Mouse (Mus musculus): ENCODE results near the gene Olfr466. TPM values are rescaled to one million over a fixed set of nuclear protein-coding genes. Genes with fewer than 3 reads are reported as not detected.

Gene Olfr466
- total RNA-seq (2012; rRNA removed): not detected in 2 replicates
- polyA plus RNA-seq (2012; ENCODE audit: insufficient read depth in 1 of 2, insufficient read length in 2 of 2, low read depth in 1 of 2, low replicate concordance in 2 of 2, missing spikeins in 1 of 2): not detected

DNA sequence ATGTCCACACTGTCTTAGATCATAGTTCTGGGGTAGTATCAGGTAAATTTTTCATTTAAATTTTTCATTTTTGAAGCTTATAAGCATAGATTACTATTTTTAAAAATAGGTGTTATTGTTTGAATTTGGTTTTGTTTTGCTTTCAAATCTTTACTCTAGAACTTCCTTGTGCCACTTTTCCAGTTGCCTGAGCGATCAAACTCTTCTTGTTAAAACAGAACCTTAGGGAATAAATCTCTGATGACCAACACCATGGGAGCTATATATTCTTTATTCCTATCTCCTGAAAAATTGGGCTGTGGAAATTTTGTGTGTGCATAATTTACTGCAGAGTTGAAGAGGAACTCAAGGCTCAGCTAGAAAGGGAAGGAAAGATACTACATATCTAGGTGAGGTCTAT, at the start of gene Olfr466:
Gene Olfr466 (plus strand): TSS at position 301 of the 400 bp plus-strand sequence.
- DNase-seq (ENCODE audit: low read depth, low spot score): no peak
- H3K79me2 ChIP-seq (ENCODE audit: control insufficient read depth, insufficient read depth, low read length, poor library complexity): no peaks in the 10 kb centered on the region
- no peaks in the 10 kb centered on the region for H3K27me3 ChIP-seq (ENCODE audit: control insufficient read depth in 1 of 2, insufficient read depth in 2 of 2, low read length in 2 of 2)
- H3K4me1 ChIP-seq (ENCODE audit: control insufficient read depth in 1 of 2, insufficient read depth in 2 of 2, low read length in 2 of 2): no peaks in the 10 kb centered on the region
- no peaks in the 10 kb centered on the region for H3K9me3 ChIP-seq (replicated peaks; ENCODE audit: insufficient read depth, low read length)
- no peak within 1 kb of the TSS for H3K27ac ChIP-seq (ENCODE audit: control insufficient read depth, low read depth, low read length)
- H3K36me3 ChIP-seq (ENCODE audit: control insufficient read depth in 1 of 2, insufficient read depth in 2 of 2, low read length in 2 of 2): no peaks in the 10 kb centered on the region
- no peak for TF ChIP-seq NELFE (IDR thresholded peaks at IDR 0.05; ENCODE audit: low read depth, low read length)
- no peak for TF ChIP-seq ZC3H11A (IDR thresholded peaks at IDR 0.05; ENCODE audit: low read depth, low read length)
- TF ChIP-seq SMC3 (IDR thresholded peaks at IDR 0.05; ENCODE audit: low read depth, low read length): no peak
- TF ChIP-seq GATA1 (IDR thresholded peaks at IDR 0.05; ENCODE audit: low read depth, low read length): no peak
- no peak for TF ChIP-seq RAD21 (IDR thresholded peaks at IDR 0.05; ENCODE audit: low read depth, low read length)
- TF ChIP-seq ZNF384 (IDR thresholded peaks at IDR 0.05; ENCODE audit: low read depth, low read length): no peak
- no peak for TF ChIP-seq NRF1 (IDR thresholded peaks at IDR 0.05; ENCODE audit: insufficient read depth, low read depth, low read length, poor library complexity, severe bottlenecking)
- TF ChIP-seq RCOR1 (IDR thresholded peaks at IDR 0.05; ENCODE audit: low read depth, low read length): no peak
- TF ChIP-seq MYB (IDR thresholded peaks at IDR 0.05; ENCODE audit: low read depth, low read length): no peak
- no peak for TF ChIP-seq HCFC1 (IDR thresholded peaks at IDR 0.05; ENCODE audit: low read depth, low read length)
- no peak for TF ChIP-seq POLR2AphosphoS2 (IDR thresholded peaks at IDR 0.05; ENCODE audit: low read length)
- TF ChIP-seq MXI1 (IDR thresholded peaks at IDR 0.05; ENCODE audit: low read depth, low read length): no peak
- no peak for TF ChIP-seq E2F4 (IDR thresholded peaks at IDR 0.05; ENCODE audit: borderline replicate concordance, low read depth, low read length)
- no peak for TF ChIP-seq CHD2 (IDR thresholded peaks at IDR 0.05; ENCODE audit: low read length)
- H3K9ac ChIP-seq (ENCODE audit: control insufficient read depth, low read depth, low read length, poor library complexity, severe bottlenecking): no peak within 1 kb of the TSS
- H3K4me3 ChIP-seq (ENCODE audit: control insufficient read depth in 1 of 2, insufficient read depth in 1 of 2, low read depth in 2 of 2, low read length in 2 of 2): no peak within 1 kb of the TSS

DNA sequence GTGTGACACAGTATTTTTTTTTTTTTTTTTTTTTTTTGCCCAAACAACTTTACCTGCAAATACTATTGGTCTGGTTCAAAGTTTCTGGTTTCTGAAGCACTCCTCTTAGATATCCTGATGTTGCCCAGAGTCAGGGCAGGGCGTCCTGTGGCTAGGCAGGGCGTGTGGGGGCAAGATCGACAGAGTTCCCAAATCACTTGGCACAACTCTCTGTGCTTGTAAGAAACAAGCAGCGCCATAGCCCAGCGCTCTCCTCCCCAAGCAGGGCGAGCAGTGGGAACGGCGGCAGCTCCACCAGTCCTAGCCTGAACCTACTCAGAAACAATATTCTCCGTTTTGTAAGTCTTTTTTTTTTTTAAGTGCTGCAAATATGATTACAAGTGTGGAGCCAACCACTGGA, 49.4 kb upstream of the Olfr466 start:
- DNase-seq (ENCODE audit: low read depth, low spot score): no peak
- Histone ChIP-seq H3K27me3 (ENCODE audit: control insufficient read depth in 1 of 2, insufficient read depth in 2 of 2, low read length in 2 of 2) (no peaks in the 10 kb centered on the region), H3K9me3 (replicated peaks; ENCODE audit: insufficient read depth, low read length) (no peaks in the 10 kb centered on the region), H3K9ac (ENCODE audit: control insufficient read depth, low read depth, low read length, poor library complexity, severe bottlenecking) (no peak overlapping the region), H3K4me1 (ENCODE audit: control insufficient read depth in 1 of 2, insufficient read depth in 2 of 2, low read length in 2 of 2) (no peaks in the 10 kb centered on the region; a peak in 1 of 4 replicates), H3K4me3 (ENCODE audit: control insufficient read depth in 1 of 2, insufficient read depth in 1 of 2, low read depth in 2 of 2, low read length in 2 of 2) (no peak overlapping the region), H3K27ac (ENCODE audit: control insufficient read depth, low read depth, low read length) (no peak overlapping the region), H3K79me2 (ENCODE audit: control insufficient read depth, insufficient read depth, low read length, poor library complexity) (peaks cover 48% of the 10 kb centered on the region), H3K36me3 (ENCODE audit: control insufficient read depth in 1 of 2, insufficient read depth in 2 of 2, low read length in 2 of 2) (peaks cover 2 to 4% of the 10 kb centered on the region in 2 experiments; a peak in 3 of 4 replicates)
- TF ChIP-seq MAX (IDR thresholded peaks at IDR 0.05; ENCODE audit: low read length) (no peak), ZNF384 (IDR thresholded peaks at IDR 0.05; ENCODE audit: low read depth, low read length) (peak; percentile 16; the same call in 1 of the 2 replicates)

DNA sequence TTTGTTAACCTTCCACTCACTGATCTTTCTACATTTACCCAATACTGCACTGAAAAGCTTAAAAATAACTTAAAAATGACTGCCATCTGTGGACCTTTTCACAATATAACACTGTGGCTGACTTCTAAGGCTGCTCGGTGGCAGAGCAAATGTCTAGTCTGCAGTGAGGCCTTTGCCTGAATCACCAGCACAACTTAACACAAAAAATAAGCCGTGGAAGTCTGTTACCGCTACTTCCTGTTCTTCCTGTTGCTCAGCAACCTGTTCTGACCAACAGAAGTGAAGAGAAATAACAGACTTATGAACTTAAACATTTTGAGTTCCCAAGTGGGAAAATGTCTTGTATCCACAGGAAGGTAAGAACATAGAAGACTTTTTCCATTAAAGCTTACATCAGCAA, 48.8 kb upstream of the Olfr466 start:
- no peaks in the 10 kb centered on the region for H3K27me3 ChIP-seq (ENCODE audit: control insufficient read depth in 1 of 2, insufficient read depth in 2 of 2, low read length in 2 of 2)
- H3K4me1 ChIP-seq (ENCODE audit: control insufficient read depth in 1 of 2, insufficient read depth in 2 of 2, low read length in 2 of 2): no peaks in the 10 kb centered on the region; a peak in 1 of 4 replicates
- H3K9me3 ChIP-seq (replicated peaks; ENCODE audit: insufficient read depth, low read length): no peaks in the 10 kb centered on the region
- H3K36me3 ChIP-seq (ENCODE audit: control insufficient read depth in 1 of 2, insufficient read depth in 2 of 2, low read length in 2 of 2): peaks cover 2 to 6% of the 10 kb centered on the region in 2 experiments; a peak in 3 of 4 replicates
- no peak overlapping the region for H3K4me3 ChIP-seq (ENCODE audit: control insufficient read depth in 1 of 2, insufficient read depth in 1 of 2, low read depth in 2 of 2, low read length in 2 of 2)
- no peak for DNase-seq (ENCODE audit: low read depth, low spot score)
- TF ChIP-seq CHD2 (IDR thresholded peaks at IDR 0.05; ENCODE audit: low read length): no peak
- no peak for TF ChIP-seq CTCF (IDR thresholded peaks at IDR 0.05 in 2 of 3, conservative IDR thresholded peaks at IDR 0.05 in 1 of 3; ENCODE audit: control insufficient read depth in 1 of 3, insufficient read depth in 1 of 3, low read depth in 2 of 3, low read length in 3 of 3, poor library complexity in 1 of 3, severe bottlenecking in 1 of 3)
- TF ChIP-seq KAT2A (conservative IDR thresholded peaks at IDR 0.05; ENCODE audit: low read depth, low read length): no peak
- TF ChIP-seq ZMIZ1 (IDR thresholded peaks at IDR 0.05; ENCODE audit: low read depth, low read length): no peak
- no peak for TF ChIP-seq MAFK (IDR thresholded peaks at IDR 0.05; ENCODE audit: borderline replicate concordance, low read depth, low read length)
- TF ChIP-seq RAD21 (IDR thresholded peaks at IDR 0.05; ENCODE audit: low read depth, low read length): no peak
- no peak for TF ChIP-seq MAX (IDR thresholded peaks at IDR 0.05; ENCODE audit: low read length)
- TF ChIP-seq POLR2AphosphoS5 (IDR thresholded peaks at IDR 0.05; ENCODE audit: borderline replicate concordance, low read depth, low read length): no peak
- no peak for TF ChIP-seq BHLHE40 (IDR thresholded peaks at IDR 0.05; ENCODE audit: borderline replicate concordance, low read depth, low read length)
- no peak for TF ChIP-seq MXI1 (IDR thresholded peaks at IDR 0.05; ENCODE audit: low read depth, low read length)
- no peak for TF ChIP-seq NRF1 (IDR thresholded peaks at IDR 0.05; ENCODE audit: insufficient read depth, low read depth, low read length, poor library complexity, severe bottlenecking)
- no peak for TF ChIP-seq EP300 (IDR thresholded peaks at IDR 0.05; ENCODE audit: low read depth in 1 of 2, low read length in 2 of 2)
- TF ChIP-seq ZKSCAN1 (IDR thresholded peaks at IDR 0.05; ENCODE audit: low read depth, low read length): no peak
- no peak for TF ChIP-seq HCFC1 (IDR thresholded peaks at IDR 0.05; ENCODE audit: low read depth, low read length)
- H3K79me2 ChIP-seq (ENCODE audit: control insufficient read depth, insufficient read depth, low read length, poor library complexity): peaks cover 49% of the 10 kb centered on the region
- no peak overlapping the region for H3K27ac ChIP-seq (ENCODE audit: control insufficient read depth, low read depth, low read length)
- no peak overlapping the region for H3K9ac ChIP-seq (ENCODE audit: control insufficient read depth, low read depth, low read length, poor library complexity, severe bottlenecking)
